Comparison of ENCODE assay signal across 8 mouse cellular contexts in genomic region chr14:49782715-49783531, GRCm38 (mm10). TPM values are rescaled to one million over a fixed set of nuclear protein-coding genes. Genes with fewer than 3 reads are reported as not detected.
DNase-seq lines count a peak whose midpoint lies in the region; ATAC-seq lines count a peak whose summit lies in the region.

Armh4 (minus strand) TSS chr14:49783383.

- H3K9ac ChIP-seq in forebrain, embryonic 12.5 days: peak within 1 kb of the TSS; percentile 67
- peak within 1 kb of the TSS; percentile 40 for H3K9ac ChIP-seq in heart, embryonic 15.5 days
- peak within 1 kb of the TSS; percentile 15; the same call in 1 of the 2 replicates for H3K9ac ChIP-seq in limb, embryonic 15.5 days
- peak within 1 kb of the TSS; percentile 77 for H3K9ac ChIP-seq in midbrain, embryonic 16.5 days (ENCODE audit: low read depth, low read length)

- peak within 1 kb of the TSS; percentile 71 for H3K27ac ChIP-seq in forebrain, embryonic 12.5 days
- peak within 1 kb of the TSS; percentile 81 for H3K27ac ChIP-seq in heart, embryonic 15.5 days
- H3K27ac ChIP-seq in limb, embryonic 15.5 days: 0 out of 2 replicates have a peak within 1 kb of the TSS, but pooled peaks have one; percentile 23
- peak within 1 kb of the TSS; percentile 72 for H3K27ac ChIP-seq in midbrain, embryonic 16.5 days (ENCODE audit: low read length)

- H3K9me3 ChIP-seq in forebrain, embryonic 12.5 days: no peaks in the 10 kb centered on the region
- H3K9me3 ChIP-seq in heart, embryonic 15.5 days (replicated peaks): no peaks in the 10 kb centered on the region
- H3K9me3 ChIP-seq in limb, embryonic 15.5 days: no peaks in the 10 kb centered on the region
- no peaks in the 10 kb centered on the region for H3K9me3 ChIP-seq in midbrain, embryonic 16.5 days (replicated peaks; ENCODE audit: control insufficient read depth, low read length, poor library complexity, severe bottlenecking)

- peak within 1 kb of the TSS; percentile 66 for H3K4me3 ChIP-seq in forebrain, embryonic 12.5 days (replicated peaks)
- H3K4me3 ChIP-seq in heart, embryonic 15.5 days: peak within 1 kb of the TSS; percentile 59
- peak within 1 kb of the TSS; percentile 56 for H3K4me3 ChIP-seq in limb, embryonic 15.5 days
- H3K4me3 ChIP-seq in midbrain, embryonic 16.5 days (ENCODE audit: low read depth, low read length): peak within 1 kb of the TSS; percentile 56

- 0 out of 2 replicates have a peak, but pooled peaks cover 8% of the 10 kb centered on the region for H3K27me3 ChIP-seq in forebrain, embryonic 12.5 days
- no peaks in the 10 kb centered on the region for H3K27me3 ChIP-seq in heart, embryonic 15.5 days
- no peaks in the 10 kb centered on the region for H3K27me3 ChIP-seq in limb, embryonic 15.5 days
- no peaks in the 10 kb centered on the region for H3K27me3 ChIP-seq in midbrain, embryonic 16.5 days (ENCODE audit: control insufficient read depth, insufficient read depth, low read depth, low read length)

- H3K4me1 ChIP-seq in forebrain, embryonic 12.5 days: peaks cover 14% of the 10 kb centered on the region
- peaks cover 9% of the 10 kb centered on the region for H3K4me1 ChIP-seq in heart, embryonic 15.5 days (replicated peaks)
- peaks cover 10% of the 10 kb centered on the region; the same call in 1 of the 2 replicates for H3K4me1 ChIP-seq in limb, embryonic 15.5 days
- peaks cover 12% of the 10 kb centered on the region for H3K4me1 ChIP-seq in midbrain, embryonic 16.5 days (ENCODE audit: control insufficient read depth, insufficient read depth, low read length)

- DNase-seq in cerebellum, adult 11 months: peak; percentile 91
- peak; percentile 77 for DNase-seq in kidney, postnatal 10 days
- peak; percentile 63 for DNase-seq in testis, postnatal 10 days (ENCODE audit: low spot score)
- DNase-seq in adipocyte (ENCODE audit: low spot score): no peak

- H3K36me3 ChIP-seq in forebrain, embryonic 12.5 days (replicated peaks): no peaks in the 10 kb centered on the region
- H3K36me3 ChIP-seq in heart, embryonic 15.5 days: no peaks in the 10 kb centered on the region
- no peaks in the 10 kb centered on the region for H3K36me3 ChIP-seq in limb, embryonic 15.5 days
- no peaks in the 10 kb centered on the region for H3K36me3 ChIP-seq in midbrain, embryonic 16.5 days (ENCODE audit: control insufficient read depth, insufficient read depth, low read length)

- under 1% methylated on average over 24 of the region's 24 CpGs for WGBS in forebrain, embryonic 12.5 days
- 1% methylated on average over 24 of the region's 24 CpGs for WGBS in heart, embryonic 15.5 days
- under 1% methylated on average over 24 of the region's 24 CpGs for WGBS in limb, embryonic 15.5 days
- WGBS in midbrain, embryonic 16.5 days: under 1% methylated on average over 24 of the region's 24 CpGs

- H3K4me2 ChIP-seq in forebrain, embryonic 12.5 days: peak within 1 kb of the TSS; percentile 78
- peak within 1 kb of the TSS; percentile 70 for H3K4me2 ChIP-seq in heart, embryonic 15.5 days
- peak within 1 kb of the TSS; percentile 83 for H3K4me2 ChIP-seq in limb, embryonic 15.5 days
- peak within 1 kb of the TSS; percentile 68 for H3K4me2 ChIP-seq in midbrain, embryonic 16.5 days (ENCODE audit: low read length)

- ATAC-seq in forebrain, embryonic 12.5 days (ENCODE audit: low FRiP score): peak; percentile 99
- ATAC-seq in heart, embryonic 15.5 days (replicated peaks; ENCODE audit: insufficient number of reproducible peaks, insufficient read depth, low FRiP score, low read depth): peak; percentile 97
- ATAC-seq in limb, embryonic 15.5 days (ENCODE audit: insufficient number of reproducible peaks, low FRiP score, low TSS enrichment, low read depth): peak; percentile 94
- ATAC-seq in midbrain, embryonic 16.5 days: peak; percentile 100

RNA-seq across cellular contexts. Expression of gene Armh4, which starts in this region (rescaled TPM):
- 17.3 and 18.5 TPM in 2 replicates for polyA plus RNA-seq in forebrain, embryonic 12.5 days (2016; fragmentation: Nextera tagmentation; extraction: Ambion mirVana)
- 40.7 and 43.1 TPM in 2 replicates for polyA plus RNA-seq in heart, embryonic 15.5 days (2015; fragmentation: Nextera tagmentation; extraction: Ambion mirVana)
- 19.1 and 22.7 TPM in 2 replicates for polyA plus RNA-seq in limb, embryonic 15.5 days (2015; fragmentation: Nextera tagmentation; extraction: Ambion mirVana)
- 23.2 and 24.4 TPM in 2 replicates for polyA plus RNA-seq in midbrain, embryonic 16.5 days (2015; fragmentation: Nextera tagmentation; extraction: Ambion mirVana)

Comparison
In these comparisons a context has a peak if more than half of its experiments do, and no peak if none do; other contexts are left out.
1. H3K27ac ChIP-seq: peak in every context shown above with its lines; median percentile 81 in heart, embryonic 15.5 days; 72 in midbrain, embryonic 16.5 days; 71 in forebrain, embryonic 12.5 days; 23 in limb, embryonic 15.5 days.
2. H3K9ac ChIP-seq: peak in every context shown above with its lines; median percentile 77 in midbrain, embryonic 16.5 days; 67 in forebrain, embryonic 12.5 days; 40 in heart, embryonic 15.5 days; 15 in limb, embryonic 15.5 days.